Mouse (Mus musculus): ENCODE measurements at regions not wholly inside any gene's neighbourhood (a gene's known extent, or its start where the extent isn't known, plus 50 kb on each side); places are given as distances from the start of the nearest gene placed in this dataset.
"Not testable (repeated sequence)": the region's sequence is repeated elsewhere in the genome, so short reads cannot be mapped to it uniquely, and the experiment has no call there.

- no peak for DNase-seq
Observed at GRCm38 (mm10) chr5:63331186-63331585, 317.7 kb upstream of the Nwd2 start.

- no peak for DNase-seq
Observed at GRCm38 (mm10) chr5:63351108-63351507, 297.8 kb upstream of the Nwd2 start.

- DNase-seq = peak in 1 of 2 experiments; percentile 0
Observed at GRCm38 (mm10) chr5:63391956-63392355, 256.9 kb upstream of the Nwd2 start.

GRCm38 (mm10) chr5:63397963-63398362 lies 250.9 kb upstream of the Nwd2 start:
- no peak for DNase-seq

GRCm38 (mm10) chr5:63430167-63430566 lies 218.7 kb upstream of the Nwd2 start:
- no peak for DNase-seq

GRCm38 (mm10) chr5:63444407-63444806 lies 204.5 kb upstream of the Nwd2 start:
- DNase-seq = no peak

- DNase-seq = no peak
Observed at GRCm38 (mm10) chr5:63445171-63445570, 203.7 kb upstream of the Nwd2 start.

GRCm38 (mm10) chr5:63468526-63469268 lies 180.2 kb upstream of the Nwd2 start:
- no peak for DNase-seq

- DNase-seq = no peak
Observed at GRCm38 (mm10) chr5:63469701-63470100, 179.2 kb upstream of the Nwd2 start.

- no peak for DNase-seq
Observed at GRCm38 (mm10) chr5:63473163-63473562, 175.7 kb upstream of the Nwd2 start.

- DNase-seq = no peak
Observed at GRCm38 (mm10) chr5:63476240-63476973, 172.5 kb upstream of the Nwd2 start.

- no peak for DNase-seq
Observed at GRCm38 (mm10) chr5:63498952-63499351, 149.9 kb upstream of the Nwd2 start.

- no peak for DNase-seq
Observed at GRCm38 (mm10) chr5:63503056-63503845, 145.7 kb upstream of the Nwd2 start.

- DNase-seq = no peak
Observed at GRCm38 (mm10) chr5:63534197-63534596, 114.7 kb upstream of the Nwd2 start.

- peak in 1 of 2 experiments; percentile 11 for DNase-seq
Observed at GRCm38 (mm10) chr5:63540530-63540929, 108.4 kb upstream of the Nwd2 start.

- no peak for DNase-seq
Observed at GRCm38 (mm10) chr5:63545482-63545881, 103.4 kb upstream of the Nwd2 start.

GRCm38 (mm10) chr5:63565891-63566290 lies 83.0 kb upstream of the Nwd2 start:
- not testable (repeated sequence) for DNase-seq

- DNase-seq = no peak
Observed at GRCm38 (mm10) chr5:63575401-63575800, 73.5 kb upstream of the Nwd2 start.

GRCm38 (mm10) chr5:63579409-63579808 lies 69.5 kb upstream of the Nwd2 start:
- DNase-seq = no peak

- DNase-seq = no peak
Observed at GRCm38 (mm10) chr5:63587051-63587450, 61.9 kb upstream of the Nwd2 start.

- DNase-seq = no peak
Observed at GRCm38 (mm10) chr5:63587855-63588254, 61.0 kb upstream of the Nwd2 start.
